Mouse (Mus musculus): ENCODE results near the gene Tead2. TPM values are rescaled to one million over a fixed set of nuclear protein-coding genes. Genes with fewer than 3 reads are reported as not detected.

Tead2 gene
- polyA plus RNA-seq, 1 experiment = 8.0 TPM

GRCm38 (mm10) chr7:45262266-45262665, 46.7 kb downstream of the Tead2 start:
- Histone ChIP-seq H3K4me3 (ENCODE audit: low read depth, low read length) (no peak overlapping the region), H3K27me3 (ENCODE audit: control insufficient read depth, insufficient read depth, low read length) (peaks cover 8% of the 10 kb centered on the region; the same call in 1 of the 2 replicates), H3K4me1 (ENCODE audit: control insufficient read depth, insufficient read depth, insufficient read length, low read length) (no peaks in the 10 kb centered on the region), H3K27ac (ENCODE audit: insufficient read depth, low read depth, low read length) (no peak overlapping the region), H3K36me3 (ENCODE audit: control insufficient read depth, insufficient read depth, low read length) (no peaks in the 10 kb centered on the region)
- 54% methylated on average over 7 of the region's 7 CpGs for WGBS
- TF ChIP-seq POLR2A (IDR thresholded peaks at IDR 0.05; ENCODE audit: low read depth, low read length) (no peak), CTCF (IDR thresholded peaks at IDR 0.05; ENCODE audit: extremely low read depth, insufficient read length, insufficient replicate concordance, low read depth, low read length) (no peak)

GRCm38 (mm10) chr7:45263006-45263607, 47.6 kb downstream of the Tead2 start:
- TF ChIP-seq POLR2A (IDR thresholded peaks at IDR 0.05; ENCODE audit: low read depth, low read length) (no peak), CTCF (IDR thresholded peaks at IDR 0.05; ENCODE audit: extremely low read depth, insufficient read length, insufficient replicate concordance, low read depth, low read length) (no peak)
- H3K4me1 ChIP-seq (ENCODE audit: control insufficient read depth, insufficient read depth, insufficient read length, low read length) = no peaks in the 10 kb centered on the region
- 83% methylated on average over 7 of the region's 7 CpGs for WGBS
- H3K36me3 ChIP-seq (ENCODE audit: control insufficient read depth, insufficient read depth, low read length) = no peaks in the 10 kb centered on the region
- H3K4me3 ChIP-seq (ENCODE audit: low read depth, low read length) = no peak overlapping the region
- H3K27me3 ChIP-seq (ENCODE audit: control insufficient read depth, insufficient read depth, low read length) = peaks cover 8% of the 10 kb centered on the region; the same call in 1 of the 2 replicates
- H3K27ac ChIP-seq (ENCODE audit: insufficient read depth, low read depth, low read length) = no peak overlapping the region

GRCm38 (mm10) chr7:45264348-45264747, 48.8 kb downstream of the Tead2 start:
- Histone ChIP-seq H3K4me1 (ENCODE audit: control insufficient read depth, insufficient read depth, insufficient read length, low read length) (no peaks in the 10 kb centered on the region), H3K27ac (ENCODE audit: insufficient read depth, low read depth, low read length) (no peak overlapping the region), H3K36me3 (ENCODE audit: control insufficient read depth, insufficient read depth, low read length) (no peaks in the 10 kb centered on the region), H3K27me3 (ENCODE audit: control insufficient read depth, insufficient read depth, low read length) (peaks cover 4% of the 10 kb centered on the region; the same call in 1 of the 2 replicates), H3K4me3 (ENCODE audit: low read depth, low read length) (no peak overlapping the region)
- TF ChIP-seq POLR2A (IDR thresholded peaks at IDR 0.05; ENCODE audit: low read depth, low read length) = no peak
- TF ChIP-seq CTCF (IDR thresholded peaks at IDR 0.05; ENCODE audit: extremely low read depth, insufficient read length, insufficient replicate concordance, low read depth, low read length) = no peak
- 38% methylated on average over 3 of the region's 3 CpGs for WGBS

- Histone ChIP-seq H3K4me1 (ENCODE audit: control insufficient read depth, insufficient read depth, insufficient read length, low read length) (no peaks in the 10 kb centered on the region), H3K36me3 (ENCODE audit: control insufficient read depth, insufficient read depth, low read length) (no peaks in the 10 kb centered on the region), H3K4me3 (ENCODE audit: low read depth, low read length) (no peak overlapping the region), H3K27ac (ENCODE audit: insufficient read depth, low read depth, low read length) (no peak overlapping the region), H3K27me3 (ENCODE audit: control insufficient read depth, insufficient read depth, low read length) (0 out of 2 replicates have a peak, but pooled peaks cover 3% of the 10 kb centered on the region)
- 78% methylated on average over 1 of the region's 1 CpGs for WGBS
- no peak for TF ChIP-seq CTCF (IDR thresholded peaks at IDR 0.05; ENCODE audit: extremely low read depth, insufficient read length, insufficient replicate concordance, low read depth, low read length)
- TF ChIP-seq POLR2A (IDR thresholded peaks at IDR 0.05; ENCODE audit: low read depth, low read length) = no peak
Measured at GRCm38 (mm10) chr7:45265518-45265917, 50.0 kb downstream of the Tead2 start.

GRCm38 (mm10) chr7:45272786-45273412, 57.3 kb downstream of the Tead2 start:
- H3K36me3 ChIP-seq (ENCODE audit: control insufficient read depth, insufficient read depth, low read length) = no peaks in the 10 kb centered on the region
- H3K4me1 ChIP-seq (ENCODE audit: control insufficient read depth, insufficient read depth, insufficient read length, low read length) = peaks cover 2% of the 10 kb centered on the region; the same call in 1 of the 2 replicates
- no peak overlapping the region for H3K27ac ChIP-seq (ENCODE audit: insufficient read depth, low read depth, low read length)
- TF ChIP-seq CTCF (IDR thresholded peaks at IDR 0.05; ENCODE audit: extremely low read depth, insufficient read length, insufficient replicate concordance, low read depth, low read length) (no peak), POLR2A (IDR thresholded peaks at IDR 0.05; ENCODE audit: low read depth, low read length) (no peak)
- 58% methylated on average over 10 of the region's 10 CpGs for WGBS
- H3K27me3 ChIP-seq (ENCODE audit: control insufficient read depth, insufficient read depth, low read length) = no peaks in the 10 kb centered on the region
- no peak overlapping the region for H3K4me3 ChIP-seq (ENCODE audit: low read depth, low read length)

GRCm38 (mm10) chr7:45273672-45274071, 58.1 kb downstream of the Tead2 start:
- Histone ChIP-seq H3K4me3 (ENCODE audit: low read depth, low read length) (no peak overlapping the region), H3K27ac (ENCODE audit: insufficient read depth, low read depth, low read length) (no peak overlapping the region), H3K27me3 (ENCODE audit: control insufficient read depth, insufficient read depth, low read length) (no peaks in the 10 kb centered on the region), H3K4me1 (ENCODE audit: control insufficient read depth, insufficient read depth, insufficient read length, low read length) (peaks cover 2% of the 10 kb centered on the region; the same call in 1 of the 2 replicates), H3K36me3 (ENCODE audit: control insufficient read depth, insufficient read depth, low read length) (no peaks in the 10 kb centered on the region)
- no peak for TF ChIP-seq POLR2A (IDR thresholded peaks at IDR 0.05; ENCODE audit: low read depth, low read length)
- no peak for TF ChIP-seq CTCF (IDR thresholded peaks at IDR 0.05; ENCODE audit: extremely low read depth, insufficient read length, insufficient replicate concordance, low read depth, low read length)
- WGBS = 79% methylated on average over 8 of the region's 8 CpGs

GRCm38 (mm10) chr7:45277136-45277760, 61.7 kb downstream of the Tead2 start, which contains the start of gene Slc6a21:
Gene Slc6a21 (plus strand): TSS chr7:45277513.
- TF ChIP-seq POLR2A (IDR thresholded peaks at IDR 0.05; ENCODE audit: low read depth, low read length) (no peak), CTCF (IDR thresholded peaks at IDR 0.05; ENCODE audit: extremely low read depth, insufficient read length, insufficient replicate concordance, low read depth, low read length) (peak; percentile 83)
- no peaks in the 10 kb centered on the region for H3K27me3 ChIP-seq (ENCODE audit: control insufficient read depth, insufficient read depth, low read length)
- H3K4me1 ChIP-seq (ENCODE audit: control insufficient read depth, insufficient read depth, insufficient read length, low read length) = peaks cover 2% of the 10 kb centered on the region; the same call in 1 of the 2 replicates
- 4% methylated on average over 44 of the region's 44 CpGs for WGBS
- H3K4me3 ChIP-seq (ENCODE audit: low read depth, low read length) = peak within 1 kb of the TSS; percentile 88
- H3K36me3 ChIP-seq (ENCODE audit: control insufficient read depth, insufficient read depth, low read length) = no peaks in the 10 kb centered on the region
- no peak within 1 kb of the TSS for H3K27ac ChIP-seq (ENCODE audit: insufficient read depth, low read depth, low read length)

Other genes starting within 250 kb of the Tead2 start
- gene Cpt1c, start 240.9 kb upstream of the Tead2 start, polyA plus RNA-seq (2012; rRNA removed) = 5.2 and 7.6 TPM in 2 replicates
- 50.0 and 68.6 TPM in 2 replicates for gene Prmt1, start 229.2 kb upstream of the Tead2 start, polyA plus RNA-seq (2012; rRNA removed)
- 52.9 and 91.0 TPM in 2 replicates for gene Irf3, start 218.1 kb upstream of the Tead2 start, polyA plus RNA-seq (2012; rRNA removed)
- gene Bcl2l12, start 217.0 kb upstream of the Tead2 start, polyA plus RNA-seq (2012; rRNA removed) = 10.1 and 16.3 TPM in 2 replicates
- gene Scaf1, start 199.4 kb upstream of the Tead2 start, polyA plus RNA-seq (2012; rRNA removed) = 39.8 and 73.0 TPM in 2 replicates
- 49.3 and 67.9 TPM in 2 replicates for gene Rras, start 197.8 kb upstream of the Tead2 start, polyA plus RNA-seq (2012; rRNA removed)
- 8.1 and 13.2 TPM in 2 replicates for gene Prr12, start 162.9 kb upstream of the Tead2 start, polyA plus RNA-seq (2012; rRNA removed)
- gene Nosip, start 153.3 kb upstream of the Tead2 start, polyA plus RNA-seq (2012; rRNA removed) = 39.3 and 92.7 TPM in 2 replicates
- gene Prrg2, start 153.1 kb upstream of the Tead2 start, polyA plus RNA-seq (2012; rRNA removed) = 81.7 and 172 TPM in 2 replicates
- gene Rcn3, start 123.5 kb upstream of the Tead2 start, polyA plus RNA-seq (2012; rRNA removed) = 40.0 and 49.9 TPM in 2 replicates
- 47.9 and 78.3 TPM in 2 replicates for gene Fcgrt, start 111.9 kb upstream of the Tead2 start, polyA plus RNA-seq (2012; rRNA removed)
- 159 and 207 TPM in 2 replicates for gene Rps11, start 91.3 kb upstream of the Tead2 start, polyA plus RNA-seq (2012; rRNA removed)
- 1,193 and 1,266 TPM in 2 replicates for gene Rpl13a, start 87.0 kb upstream of the Tead2 start, polyA plus RNA-seq (2012; rRNA removed)
- 1.5 TPM in 1 of 2 replicates, not detected in the other for gene Gm45713, start 79.5 kb upstream of the Tead2 start, polyA plus RNA-seq (2012; rRNA removed)
- gene Flt3l, start 79.3 kb upstream of the Tead2 start, polyA plus RNA-seq (2012; rRNA removed) = 22.1 and 45.8 TPM in 2 replicates
- gene Pih1d1, start 61.5 kb upstream of the Tead2 start, polyA plus RNA-seq (2012; rRNA removed) = 25.3 and 48.5 TPM in 2 replicates
- gene Aldh16a1, start 61.2 kb upstream of the Tead2 start, polyA plus RNA-seq (2012; rRNA removed) = 133 and 253 TPM in 2 replicates
- 0.03 and 0.09 TPM in 2 replicates for gene Slc17a7, start 51.8 kb upstream of the Tead2 start, polyA plus RNA-seq (2012; rRNA removed)
- not detected in 2 replicates for gene Gfy, start 36.2 kb upstream of the Tead2 start, polyA plus RNA-seq (2012; rRNA removed)
- gene Pth2, start 34.8 kb upstream of the Tead2 start, polyA plus RNA-seq (2012; rRNA removed) = not detected in 2 replicates
- gene Ccdc155, start 10.9 kb upstream of the Tead2 start, polyA plus RNA-seq (2012; rRNA removed) = not detected in 2 replicates
- 0.24 and 0.84 TPM in 2 replicates for gene Dkkl1, start 3.6 kb upstream of the Tead2 start, polyA plus RNA-seq (2012; rRNA removed)
- 33.4 and 63.6 TPM in 2 replicates for gene Cd37, start 23.4 kb downstream of the Tead2 start, polyA plus RNA-seq (2012; rRNA removed)
- not detected in 2 replicates for gene Slc6a16, start 25.3 kb downstream of the Tead2 start, polyA plus RNA-seq (2012; rRNA removed)
- not detected in 2 replicates for gene Slc6a21, start 61.8 kb downstream of the Tead2 start, polyA plus RNA-seq (2012; rRNA removed)
- 101 and 257 TPM in 2 replicates for gene Trpm4, start 118.0 kb downstream of the Tead2 start, polyA plus RNA-seq (2012; rRNA removed)
- 0.14 and 0.46 TPM in 2 replicates for gene Hrc, start 119.5 kb downstream of the Tead2 start, polyA plus RNA-seq (2012; rRNA removed)
- 15.4 and 63.9 TPM in 2 replicates for gene Ppfia3, start 151.3 kb downstream of the Tead2 start, polyA plus RNA-seq (2012; rRNA removed)
- gene Lin7b, start 154.8 kb downstream of the Tead2 start, polyA plus RNA-seq (2012; rRNA removed) = 2.9 and 4.0 TPM in 2 replicates
- gene Snrnp70, start 180.0 kb downstream of the Tead2 start, polyA plus RNA-seq (2012; rRNA removed) = 73.2 and 122 TPM in 2 replicates
- 0.04 TPM in 1 of 2 replicates, not detected in the other for gene Kcna7, start 189.9 kb downstream of the Tead2 start, polyA plus RNA-seq (2012; rRNA removed)
- 0.13 and 0.28 TPM in 2 replicates for gene Ntf5, start 197.9 kb downstream of the Tead2 start, polyA plus RNA-seq (2012; rRNA removed)
- 0.66 TPM in 1 of 2 replicates, not detected in the other for gene Lhb, start 205.1 kb downstream of the Tead2 start, polyA plus RNA-seq (2012; rRNA removed)
- 9.5 and 9.6 TPM in 2 replicates for gene Gys1, start 219.1 kb downstream of the Tead2 start, polyA plus RNA-seq (2012; rRNA removed)
- 22.3 and 54.3 TPM in 2 replicates for gene Ruvbl2, start 222.3 kb downstream of the Tead2 start, polyA plus RNA-seq (2012; rRNA removed)
- gene Ftl1, start 244.1 kb downstream of the Tead2 start, polyA plus RNA-seq (2012; rRNA removed) = 1,857 and 2,336 TPM in 2 replicates

Data from small intestine, adult 2 months (tissue).